Mouse (Mus musculus): Measurements from ENCODE around the gene Mlh3.

DNA sequence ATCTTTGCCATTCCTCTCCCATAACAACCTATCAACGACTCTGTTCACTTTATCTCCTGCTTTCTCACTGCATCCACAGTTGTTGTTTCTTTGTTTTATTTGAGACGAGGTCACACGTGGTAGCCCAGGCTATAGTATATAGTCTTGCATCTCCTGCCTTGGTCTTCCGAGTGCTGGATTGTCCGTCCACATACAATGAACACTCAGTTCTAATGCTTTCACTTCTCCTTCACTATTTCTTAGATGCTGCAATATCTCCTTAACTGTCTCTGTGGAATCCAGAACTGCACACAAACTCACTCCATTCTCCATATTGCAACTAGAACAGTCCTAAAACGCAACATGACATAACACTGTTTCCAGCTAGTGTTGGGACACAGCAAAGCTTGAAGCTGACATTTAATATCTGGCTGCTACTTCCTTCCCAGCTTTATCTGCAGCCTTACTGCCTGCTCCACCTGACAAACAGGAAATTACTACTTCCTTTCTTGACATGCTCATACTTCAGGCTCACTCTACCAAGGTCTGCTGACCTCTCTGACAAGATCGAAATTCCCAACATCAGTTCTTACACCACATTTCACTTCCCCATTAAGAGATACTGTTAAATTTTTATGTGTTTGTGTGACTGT is 13.3 kb downstream of the Mlh3 start:
- TF ChIP-seq SRF (IDR thresholded peaks at IDR 0.05; ENCODE audit: control insufficient read depth, insufficient read length, low read depth) (no peak), USF1 (IDR thresholded peaks at IDR 0.05; ENCODE audit: low read depth) (no peak), E2F4 (IDR thresholded peaks at IDR 0.05; ENCODE audit: insufficient read depth) (no peak), POLR2AphosphoS2 (IDR thresholded peaks at IDR 0.05; ENCODE audit: insufficient read length, low read depth) (no peak)

Measured in myocyte (in vitro differentiated cells).